Mouse (Mus musculus) layer of hippocampus, postnatal 36 days (tissue): Measurements from ENCODE around the gene Tex14. TPM values are rescaled to one million over a fixed set of nuclear protein-coding genes. Genes with fewer than 3 reads are reported as not detected.

Source experiments
- DNase-seq, 2 experiments: peaks; one replicate each; pipeline ENCODE4 v3.0.0; 2022
- total RNA-seq, 2 experiments: library from RNA; stranded (reverse); gene quantifications; 2 replicates each; pipeline ENCODE4 v1.2.3; 2021

The Tex14 gene
- total RNA-seq, 2 experiments from 2014 or later: 0.25 to 0.43 TPM

GRCm38 (mm10) chr11:87592713-87593598 is 188.1 kb downstream of the Tex14 start:
- no peak for DNase-seq

GRCm38 (mm10) chr11:87595327-87595841 is 190.5 kb downstream of the Tex14 start:
- peak; percentile 84 to 87 for DNase-seq

- no peak for DNase-seq
Measured at GRCm38 (mm10) chr11:87595976-87596375, 191.1 kb downstream of the Tex14 start.

GRCm38 (mm10) chr11:87596492-87596891 is 191.6 kb downstream of the Tex14 start:
- no peak for DNase-seq

GRCm38 (mm10) chr11:87597061-87597460 is 192.2 kb downstream of the Tex14 start:
- no peak for DNase-seq

- no peak for DNase-seq
Measured at GRCm38 (mm10) chr11:87599395-87600089, 194.7 kb downstream of the Tex14 start.

- DNase-seq: no peak
Measured at GRCm38 (mm10) chr11:87600322-87600853, 195.5 kb downstream of the Tex14 start.

- DNase-seq: no peak
Measured at GRCm38 (mm10) chr11:87602234-87602633, 197.4 kb downstream of the Tex14 start.

GRCm38 (mm10) chr11:87603571-87603970 is 198.7 kb downstream of the Tex14 start:
- DNase-seq: no peak

Other genes with a start within 250 kb of the Tex14 start
- 100 to 1,000 TPM; 262 to 263 TPM for gene Ppm1e, start 46.0 kb upstream of the Tex14 start, total RNA-seq
- 1 to 10 TPM; 4.6 to 6.1 TPM for gene Rad51c, start 111 bp upstream of the Tex14 start, total RNA-seq
- gene Gm11492, start 161.6 kb downstream of the Tex14 start, total RNA-seq: not detected
- 100 to 1,000 TPM; 158 to 178 TPM for gene Sept4, start 163.8 kb downstream of the Tex14 start, total RNA-seq
- gene Mtmr4, start 187.1 kb downstream of the Tex14 start, total RNA-seq: 100 to 1,000 TPM in 1 of 2 experiments, 10 to 100 TPM in 1; 91.8 to 109 TPM
- under 1 TPM; 0.22 to 0.78 TPM for gene Hsf5, start 212.1 kb downstream of the Tex14 start, total RNA-seq